Mouse (Mus musculus): ENCODE measurements at regions not wholly inside any gene's neighbourhood (a gene's known extent, or its start where the extent isn't known, plus 50 kb on each side); places are given as distances from the start of the nearest gene placed in this dataset.
A peak's percentile ranks its signal among the peaks of the same experiment; 100 is the strongest.

- H3K27me3 ChIP-seq, result no peaks in the 10 kb centered on the region
- no peaks in the 10 kb centered on the region for H3K36me3 ChIP-seq
- whole genome bisulfite sequencing, result 76% methylated on average over 3 of the region's 3 CpGs
- H3K27ac ChIP-seq, result no peak overlapping the region
- no peak overlapping the region for H3K9ac ChIP-seq
- no peak overlapping the region for H3K4me2 ChIP-seq
- no peak overlapping the region for H3K4me3 ChIP-seq
- ATAC-seq (ENCODE audit: insufficient number of reproducible peaks, low FRiP score, low TSS enrichment, low read depth), result no peak
- H3K4me1 ChIP-seq, result peaks cover 24% of the 10 kb centered on the region; the same call in 1 of the 2 replicates
- H3K9me3 ChIP-seq, result no peaks in the 10 kb centered on the region
Observed at GRCm38 (mm10) chr13:102594201-102594600, 99.2 kb upstream of the Cd180 start.

- Histone ChIP-seq H3K4me3 (no peak overlapping the region), H3K4me2 (no peak overlapping the region), H3K27ac (no peak overlapping the region), H3K36me3 (no peaks in the 10 kb centered on the region), H3K9me3 (no peaks in the 10 kb centered on the region), H3K9ac (no peak overlapping the region), H3K4me1 (peaks cover 18% of the 10 kb centered on the region; the same call in 1 of the 2 replicates), H3K27me3 (no peaks in the 10 kb centered on the region)
- no peak for ATAC-seq (ENCODE audit: insufficient number of reproducible peaks, low FRiP score, low TSS enrichment, low read depth)
- WGBS, result 75% methylated on average over 5 of the region's 5 CpGs
Observed at GRCm38 (mm10) chr13:102595602-102596001, 97.8 kb upstream of the Cd180 start.

DNA sequence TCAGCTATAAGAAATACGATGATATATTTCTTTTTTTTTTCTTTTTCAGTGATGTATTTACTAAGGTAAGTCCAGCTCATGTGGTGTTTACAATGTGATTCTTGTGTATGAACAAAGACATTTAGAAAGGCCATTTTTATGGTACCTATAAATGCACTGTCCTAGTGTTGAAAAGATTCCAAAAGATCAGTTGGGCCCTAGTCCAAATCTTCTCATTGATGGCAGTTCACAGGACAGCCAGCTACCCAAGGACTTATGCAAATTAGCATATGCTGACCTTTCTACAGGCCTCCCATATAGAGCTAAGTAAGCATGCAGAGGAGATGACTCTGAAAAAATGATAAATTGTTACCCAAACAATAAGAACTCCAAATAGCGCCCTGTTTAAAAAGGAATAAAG lies 97.3 kb upstream of the Cd180 start:
- H3K9me3 ChIP-seq, result no peaks in the 10 kb centered on the region
- no peak overlapping the region for H3K4me2 ChIP-seq
- H3K4me3 ChIP-seq, result no peak overlapping the region
- H3K9ac ChIP-seq, result no peak overlapping the region
- 90% methylated on average over 2 of the region's 2 CpGs for WGBS
- H3K27ac ChIP-seq, result no peak overlapping the region
- no peak for ATAC-seq (ENCODE audit: insufficient number of reproducible peaks, low FRiP score, low TSS enrichment, low read depth)
- peaks cover 15% of the 10 kb centered on the region; the same call in 1 of the 2 replicates for H3K4me1 ChIP-seq
- no peaks in the 10 kb centered on the region for H3K36me3 ChIP-seq
- H3K27me3 ChIP-seq, result no peaks in the 10 kb centered on the region

- no peak overlapping the region for H3K4me3 ChIP-seq
- WGBS, result 84% methylated on average over 5 of the region's 5 CpGs
- no peaks in the 10 kb centered on the region for H3K9me3 ChIP-seq
- no peaks in the 10 kb centered on the region for H3K27me3 ChIP-seq
- no peak overlapping the region for H3K4me2 ChIP-seq
- no peaks in the 10 kb centered on the region for H3K36me3 ChIP-seq
- no peak for ATAC-seq (ENCODE audit: insufficient number of reproducible peaks, low FRiP score, low TSS enrichment, low read depth)
- peaks cover 8% of the 10 kb centered on the region; the same call in 1 of the 2 replicates for H3K4me1 ChIP-seq
- no peak overlapping the region for H3K9ac ChIP-seq
- no peak overlapping the region for H3K27ac ChIP-seq
Observed at GRCm38 (mm10) chr13:102598181-102598580, 95.2 kb upstream of the Cd180 start.

- no peaks in the 10 kb centered on the region for H3K9me3 ChIP-seq
- no peaks in the 10 kb centered on the region for H3K4me1 ChIP-seq
- no peak overlapping the region for H3K4me3 ChIP-seq
- 54% methylated on average over 3 of the region's 3 CpGs for WGBS
- H3K9ac ChIP-seq, result no peak overlapping the region
- no peak overlapping the region for H3K27ac ChIP-seq
- ATAC-seq (ENCODE audit: insufficient number of reproducible peaks, low FRiP score, low TSS enrichment, low read depth), result no peak
- no peaks in the 10 kb centered on the region for H3K36me3 ChIP-seq
- H3K27me3 ChIP-seq, result no peaks in the 10 kb centered on the region
- H3K4me2 ChIP-seq, result no peak overlapping the region
Observed at GRCm38 (mm10) chr13:102599602-102600001, 93.8 kb upstream of the Cd180 start.

GRCm38 (mm10) chr13:102600026-102600425 lies 93.3 kb upstream of the Cd180 start:
- no peaks in the 10 kb centered on the region for H3K4me1 ChIP-seq

DNA sequence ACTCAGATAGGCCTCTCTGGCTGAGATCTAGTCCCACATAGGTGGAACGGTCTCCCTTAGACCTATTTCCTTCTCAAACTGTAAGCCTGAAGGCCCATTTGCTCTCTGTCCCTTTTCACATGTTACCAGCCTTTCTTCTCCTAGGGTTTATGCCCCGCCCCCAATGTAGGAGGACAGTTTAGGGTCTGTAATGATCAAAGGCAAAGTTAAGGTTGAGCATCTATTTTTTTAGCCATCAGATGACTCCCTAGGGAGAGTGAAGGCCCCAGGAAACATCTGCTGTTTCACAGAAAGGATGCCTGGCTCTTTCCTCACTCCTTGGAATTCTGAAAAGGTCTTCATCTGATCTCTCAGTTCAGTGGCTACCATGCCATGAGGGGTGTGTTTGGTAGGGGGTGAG lies 68.9 kb upstream of the Cd180 start:
- Histone ChIP-seq H3K9me3 (no peaks in the 10 kb centered on the region), H3K4me3 (no peak overlapping the region), H3K36me3 (no peaks in the 10 kb centered on the region), H3K27me3 (no peaks in the 10 kb centered on the region), H3K27ac (peak overlapping the region; percentile 89), H3K9ac (no peak overlapping the region), H3K4me2 (no peak overlapping the region), H3K4me1 (peaks cover 20% of the 10 kb centered on the region)
- no peak for ATAC-seq (ENCODE audit: insufficient number of reproducible peaks, low FRiP score, low TSS enrichment, low read depth)
- 77% methylated on average over 2 of the region's 2 CpGs for WGBS

More at GRCm38 (mm10) chr13:102600026-102600425, 93.3 kb upstream of the Cd180 start:
- H3K4me3 ChIP-seq, result no peak overlapping the region
- no peak overlapping the region for H3K4me2 ChIP-seq
- H3K9me3 ChIP-seq, result no peaks in the 10 kb centered on the region
- no peak for ATAC-seq (ENCODE audit: insufficient number of reproducible peaks, low FRiP score, low TSS enrichment, low read depth)
- no peak overlapping the region for H3K9ac ChIP-seq
- WGBS, result 79% methylated on average over 4 of the region's 4 CpGs
- no peak overlapping the region for H3K27ac ChIP-seq
- H3K27me3 ChIP-seq, result no peaks in the 10 kb centered on the region
- no peaks in the 10 kb centered on the region for H3K36me3 ChIP-seq

GRCm38 (mm10) chr13:102625171-102625835 lies 68.1 kb upstream of the Cd180 start:
- WGBS, result 14% methylated on average over 8 of the region's 8 CpGs
- peak; percentile 91 for ATAC-seq (ENCODE audit: insufficient number of reproducible peaks, low FRiP score, low TSS enrichment, low read depth)
- Histone ChIP-seq H3K4me2 (no peak overlapping the region), H3K4me1 (peaks cover 20% of the 10 kb centered on the region), H3K9me3 (no peaks in the 10 kb centered on the region), H3K27me3 (no peaks in the 10 kb centered on the region), H3K9ac (no peak overlapping the region), H3K36me3 (no peaks in the 10 kb centered on the region), H3K27ac (peak overlapping the region; percentile 89), H3K4me3 (no peak overlapping the region)

- H3K36me3 ChIP-seq, result no peaks in the 10 kb centered on the region
- H3K4me1 ChIP-seq, result peaks cover 20% of the 10 kb centered on the region
- peak overlapping the region; percentile 89 for H3K27ac ChIP-seq
- 13% methylated on average over 5 of the region's 5 CpGs for WGBS
- no peak overlapping the region for H3K4me2 ChIP-seq
- H3K27me3 ChIP-seq, result no peaks in the 10 kb centered on the region
- H3K9ac ChIP-seq, result no peak overlapping the region
- ATAC-seq (ENCODE audit: insufficient number of reproducible peaks, low FRiP score, low TSS enrichment, low read depth), result no peak
- no peaks in the 10 kb centered on the region for H3K9me3 ChIP-seq
- H3K4me3 ChIP-seq, result no peak overlapping the region
Observed at GRCm38 (mm10) chr13:102625836-102626340, 67.5 kb upstream of the Cd180 start.

- H3K9me3 ChIP-seq, result no peaks in the 10 kb centered on the region
- no peak for ATAC-seq (ENCODE audit: insufficient number of reproducible peaks, low FRiP score, low TSS enrichment, low read depth)
- no peak overlapping the region for H3K4me2 ChIP-seq
- no peaks in the 10 kb centered on the region for H3K27me3 ChIP-seq
- H3K4me3 ChIP-seq, result no peak overlapping the region
- peaks cover 20% of the 10 kb centered on the region for H3K4me1 ChIP-seq
- H3K27ac ChIP-seq, result no peak overlapping the region
- WGBS, result 54% methylated on average over 4 of the region's 4 CpGs
- H3K9ac ChIP-seq, result no peak overlapping the region
- no peaks in the 10 kb centered on the region for H3K36me3 ChIP-seq
Observed at GRCm38 (mm10) chr13:102627786-102628185, 65.6 kb upstream of the Cd180 start.

DNA sequence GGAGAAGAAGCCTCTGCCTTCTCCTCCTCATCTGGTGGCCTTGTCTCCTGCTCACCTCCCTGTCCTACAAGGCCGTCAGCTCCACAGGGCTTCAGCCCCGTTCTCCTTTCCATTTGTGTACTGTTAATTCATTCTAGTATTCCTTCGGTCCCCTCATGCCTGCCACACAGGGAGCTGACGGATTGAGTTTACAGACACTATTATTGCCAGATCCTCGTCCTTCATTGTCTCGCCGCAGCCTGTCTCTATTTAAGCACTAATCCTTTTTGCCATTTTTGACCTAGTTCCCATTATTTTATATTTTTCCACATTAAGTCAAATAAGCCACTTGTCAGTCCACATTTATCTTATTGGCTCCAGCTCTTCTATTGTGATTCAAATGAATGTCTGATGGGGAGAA lies 64.2 kb upstream of the Cd180 start:
- no peak for ATAC-seq (ENCODE audit: insufficient number of reproducible peaks, low FRiP score, low TSS enrichment, low read depth)
- 77% methylated on average over 7 of the region's 7 CpGs for WGBS

DNA sequence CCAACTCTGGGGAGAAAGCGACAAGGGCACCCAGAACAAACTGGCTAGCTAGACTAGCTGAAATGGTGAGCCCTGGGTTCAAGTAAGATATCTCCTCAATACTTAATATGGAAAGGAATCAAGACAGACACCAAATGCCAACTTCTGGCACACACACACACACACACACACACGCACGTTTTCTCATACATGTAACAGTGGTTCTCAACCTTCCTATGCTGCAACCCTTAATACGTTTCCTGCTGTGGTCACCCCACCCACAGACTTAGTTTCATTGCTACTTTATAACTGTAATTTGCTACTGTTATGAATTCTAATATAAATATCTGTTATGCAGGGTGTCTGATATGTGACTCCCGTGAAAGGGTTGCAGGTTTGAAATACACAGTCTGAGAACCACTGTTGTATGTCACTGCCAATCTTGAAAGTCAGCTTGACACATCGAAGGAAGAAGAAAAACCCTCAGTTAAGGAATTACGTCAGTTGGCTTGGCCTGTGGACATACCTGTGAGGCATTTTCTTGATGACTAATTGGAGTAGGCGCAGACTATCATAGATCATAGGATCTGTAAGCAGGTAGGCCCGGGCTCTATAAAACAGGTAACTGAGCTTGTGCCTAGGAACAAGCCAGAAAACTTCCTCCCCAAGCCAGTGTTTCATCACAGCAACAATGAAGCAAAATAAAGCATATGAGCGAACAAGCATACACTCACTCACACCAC lies 59.0 kb upstream of the Cd180 start:
- Histone ChIP-seq H3K9ac (no peak overlapping the region), H3K4me1 (no peaks in the 10 kb centered on the region), H3K9me3 (no peaks in the 10 kb centered on the region), H3K36me3 (no peaks in the 10 kb centered on the region), H3K4me3 (no peak overlapping the region), H3K27ac (no peak overlapping the region), H3K27me3 (no peaks in the 10 kb centered on the region), H3K4me2 (no peak overlapping the region)
- WGBS, result 79% methylated on average over 10 of the region's 10 CpGs
- no peak for ATAC-seq (ENCODE audit: insufficient number of reproducible peaks, low FRiP score, low TSS enrichment, low read depth)

More for the DNA sequence above, 64.2 kb upstream of the Cd180 start:
- no peaks in the 10 kb centered on the region for H3K27me3 ChIP-seq
- no peak overlapping the region for H3K27ac ChIP-seq
- H3K4me2 ChIP-seq, result no peak overlapping the region
- no peak overlapping the region for H3K9ac ChIP-seq
- no peaks in the 10 kb centered on the region for H3K36me3 ChIP-seq
- H3K4me1 ChIP-seq, result peaks cover 20% of the 10 kb centered on the region
- no peaks in the 10 kb centered on the region for H3K9me3 ChIP-seq
- no peak overlapping the region for H3K4me3 ChIP-seq
